Mouse (Mus musculus): Measurements from ENCODE around the gene Chdh. TPM values are rescaled to one million over a fixed set of nuclear protein-coding genes. Genes with fewer than 3 reads are reported as not detected.
A peak's percentile ranks its signal among the peaks of the same experiment; 100 is the strongest.

The Chdh gene
- polyA plus RNA-seq (2015; fragmentation: Nextera tagmentation; extraction: Ambion mirVana), result 0.52 and 1.7 TPM in 2 replicates

GRCm38 (mm10) chr14:30008733-30009575 lies at the start of gene Chdh, which contains the start of gene Il17rb:
TSS of gene Chdh (plus strand) at chr14:30009023.
TSS of gene Il17rb (minus strand) at chr14:30008896.
- Histone ChIP-seq H3K4me2 (peak within 1 kb of the TSS; percentile 93), H3K4me3 (replicated peaks) (peak within 1 kb of the TSS; percentile 42), H3K27me3 (replicated peaks) (peaks cover 21% of the 10 kb centered on the region), H3K9me3 (replicated peaks) (no peaks in the 10 kb centered on the region), H3K27ac (replicated peaks) (no peak within 1 kb of the TSS), H3K36me3 (no peaks in the 10 kb centered on the region), H3K9ac (replicated peaks) (peak within 1 kb of the TSS; percentile 43), H3K4me1 (peaks cover 16% of the 10 kb centered on the region)
- ATAC-seq (ENCODE audit: low FRiP score), result peak; percentile 63
- 7% methylated on average over 54 of the region's 54 CpGs for WGBS

DNA sequence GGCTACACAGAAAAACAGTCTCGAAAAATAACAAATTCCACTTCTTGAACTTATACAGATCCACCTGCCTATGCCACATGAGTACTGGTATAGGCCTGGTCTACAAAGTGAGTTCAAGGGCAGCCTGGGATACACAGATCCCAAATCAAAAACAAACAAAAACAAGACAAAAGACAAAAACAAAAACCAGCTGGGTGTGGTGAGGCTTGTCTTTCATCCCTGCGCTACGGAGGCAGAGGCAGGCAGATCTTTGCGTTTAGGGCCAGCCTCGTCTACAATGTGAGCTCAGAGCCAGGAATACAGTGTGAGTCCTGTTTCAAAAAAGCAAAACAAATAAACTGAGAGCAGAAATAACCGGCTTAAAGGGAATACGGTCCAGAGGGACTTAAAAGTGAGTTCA lies 41.2 kb upstream of the Chdh start:
- Histone ChIP-seq H3K9me3 (replicated peaks) (no peaks in the 10 kb centered on the region), H3K27me3 (replicated peaks) (peaks cover 3% of the 10 kb centered on the region; the same call in 1 of the 2 replicates), H3K9ac (replicated peaks) (peak overlapping the region; percentile 60), H3K4me1 (peaks cover 29% of the 10 kb centered on the region), H3K4me2 (peak overlapping the region; percentile 77), H3K4me3 (replicated peaks) (peak overlapping the region; percentile 79), H3K36me3 (peaks cover 24% of the 10 kb centered on the region), H3K27ac (replicated peaks) (peak overlapping the region; percentile 83)
- peak; percentile 10; the same call in 1 of the 2 replicates for ATAC-seq (ENCODE audit: low FRiP score)
- WGBS, result 66% methylated on average over 7 of the region's 7 CpGs

GRCm38 (mm10) chr14:29968075-29968821 lies 40.6 kb upstream of the Chdh start, which contains the start of gene Selenok:
TSS of gene Selenok (plus strand) at chr14:29968308.
- Histone ChIP-seq H3K4me3 (replicated peaks) (peak within 1 kb of the TSS; percentile 79), H3K4me2 (peak within 1 kb of the TSS; percentile 80), H3K9ac (replicated peaks) (peak within 1 kb of the TSS; percentile 75), H3K27me3 (replicated peaks) (peaks cover 3% of the 10 kb centered on the region; the same call in 1 of the 2 replicates), H3K4me1 (peaks cover 29% of the 10 kb centered on the region), H3K27ac (replicated peaks) (peak within 1 kb of the TSS; percentile 89), H3K36me3 (peaks cover 30% of the 10 kb centered on the region), H3K9me3 (replicated peaks) (no peaks in the 10 kb centered on the region)
- WGBS, result under 1% methylated on average over 49 of the region's 49 CpGs
- ATAC-seq (ENCODE audit: low FRiP score), result peak; percentile 100

- no peaks in the 10 kb centered on the region for H3K27me3 ChIP-seq (replicated peaks)
- H3K36me3 ChIP-seq, result peaks cover 57% of the 10 kb centered on the region
- H3K4me3 ChIP-seq (replicated peaks), result no peak overlapping the region
- 97% methylated on average over 7 of the region's 7 CpGs for WGBS
- no peak overlapping the region for H3K9ac ChIP-seq (replicated peaks)
- ATAC-seq (ENCODE audit: low FRiP score), result no peak
- H3K4me1 ChIP-seq, result peaks cover 29% of the 10 kb centered on the region
- no peak overlapping the region for H3K4me2 ChIP-seq
- H3K27ac ChIP-seq (replicated peaks), result no peak overlapping the region
- no peaks in the 10 kb centered on the region for H3K9me3 ChIP-seq (replicated peaks)
Observed at GRCm38 (mm10) chr14:29971446-29971845, 37.4 kb upstream of the Chdh start.

DNA sequence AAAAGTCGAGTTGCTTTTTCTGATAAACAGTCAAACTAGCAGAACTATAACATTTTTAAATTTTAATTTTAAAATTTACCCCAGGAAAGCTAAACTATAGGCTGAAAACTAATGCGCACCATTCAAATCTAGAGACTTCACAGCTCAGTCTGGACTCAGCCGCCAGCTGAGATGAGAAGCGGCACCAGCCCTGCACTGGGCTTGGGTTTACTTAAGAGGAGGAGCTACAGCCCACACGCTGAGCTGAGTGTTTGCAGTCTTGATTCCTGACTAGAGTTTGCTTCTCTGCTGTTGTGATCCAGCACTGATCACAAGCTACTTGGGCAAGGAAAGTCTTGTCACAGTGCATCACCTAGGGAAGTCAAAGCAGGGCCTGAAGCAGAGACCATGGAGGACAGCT lies 36.8 kb upstream of the Chdh start:
- Histone ChIP-seq H3K4me1 (peaks cover 29% of the 10 kb centered on the region), H3K9me3 (replicated peaks) (no peaks in the 10 kb centered on the region), H3K27ac (replicated peaks) (no peak overlapping the region), H3K36me3 (peaks cover 62% of the 10 kb centered on the region), H3K4me2 (no peak overlapping the region), H3K4me3 (replicated peaks) (no peak overlapping the region), H3K9ac (replicated peaks) (no peak overlapping the region), H3K27me3 (replicated peaks) (no peaks in the 10 kb centered on the region)
- WGBS, result 87% methylated on average over 5 of the region's 5 CpGs
- no peak for ATAC-seq (ENCODE audit: low FRiP score)

DNA sequence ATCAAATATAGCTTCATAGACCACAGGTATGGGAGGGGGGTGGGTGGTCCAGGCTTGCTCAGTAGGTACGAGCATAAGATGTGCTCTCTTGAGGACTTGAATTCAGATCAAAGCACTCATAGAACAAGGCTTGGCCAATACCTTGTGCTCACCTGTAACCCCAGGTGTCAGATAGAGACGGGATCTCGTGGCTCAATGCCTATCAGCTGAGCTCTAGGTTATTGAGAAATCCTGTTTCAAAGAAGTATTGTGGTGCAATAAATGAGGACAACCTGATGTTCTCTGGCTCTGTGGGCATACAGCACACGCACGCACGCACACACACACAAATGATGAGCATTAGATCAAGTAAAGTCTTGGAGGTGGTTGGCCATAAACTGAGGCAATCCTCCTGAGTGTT lies 31.9 kb upstream of the Chdh start:
- no peak for ATAC-seq (ENCODE audit: low FRiP score)
- Histone ChIP-seq H3K4me2 (no peak overlapping the region), H3K27ac (replicated peaks) (no peak overlapping the region), H3K4me1 (peaks cover 11% of the 10 kb centered on the region), H3K9me3 (replicated peaks) (no peaks in the 10 kb centered on the region), H3K36me3 (peaks cover 65% of the 10 kb centered on the region), H3K27me3 (replicated peaks) (no peaks in the 10 kb centered on the region), H3K9ac (replicated peaks) (no peak overlapping the region), H3K4me3 (replicated peaks) (no peak overlapping the region)
- WGBS, result 95% methylated on average over 6 of the region's 6 CpGs

- Histone ChIP-seq H3K4me2 (peak within 1 kb of the TSS; percentile 71), H3K36me3 (peaks cover 65% of the 10 kb centered on the region), H3K27me3 (replicated peaks) (no peaks in the 10 kb centered on the region), H3K4me1 (peaks cover 11% of the 10 kb centered on the region), H3K4me3 (replicated peaks) (peak within 1 kb of the TSS; percentile 87), H3K9me3 (replicated peaks) (no peaks in the 10 kb centered on the region), H3K27ac (replicated peaks) (peak within 1 kb of the TSS; percentile 93), H3K9ac (replicated peaks) (peak within 1 kb of the TSS; percentile 92)
- WGBS, result 2% methylated on average over 43 of the region's 44 CpGs
- peak; percentile 92 for ATAC-seq (ENCODE audit: low FRiP score)
Observed at GRCm38 (mm10) chr14:29978254-29979204, 30.3 kb upstream of the Chdh start, which contains the start of gene Actr8. TSS of gene Actr8 (plus strand) at chr14:29978337.

- Histone ChIP-seq H3K27ac (replicated peaks) (no peak overlapping the region), H3K36me3 (peaks cover 66% of the 10 kb centered on the region)
- 96% methylated on average over 10 of the region's 10 CpGs for WGBS
Observed at GRCm38 (mm10) chr14:29980447-29981205, 28.2 kb upstream of the Chdh start.

GRCm38 (mm10) chr14:29986096-29986495 lies 22.7 kb upstream of the Chdh start:
- peaks cover 100% of the 10 kb centered on the region for H3K36me3 ChIP-seq
- H3K4me2 ChIP-seq, result no peak overlapping the region
- no peaks in the 10 kb centered on the region for H3K27me3 ChIP-seq (replicated peaks)
- no peak overlapping the region for H3K9ac ChIP-seq (replicated peaks)
- H3K9me3 ChIP-seq (replicated peaks), result no peaks in the 10 kb centered on the region
- no peak overlapping the region for H3K4me3 ChIP-seq (replicated peaks)
- no peak for ATAC-seq (ENCODE audit: low FRiP score)
- 98% methylated on average over 4 of the region's 4 CpGs for WGBS
- H3K4me1 ChIP-seq, result no peaks in the 10 kb centered on the region
- H3K27ac ChIP-seq (replicated peaks), result no peak overlapping the region

More at GRCm38 (mm10) chr14:29980447-29981205, 28.2 kb upstream of the Chdh start:
- H3K9me3 ChIP-seq (replicated peaks), result no peaks in the 10 kb centered on the region
- H3K4me2 ChIP-seq, result no peak overlapping the region
- no peak overlapping the region for H3K4me3 ChIP-seq (replicated peaks)
- H3K9ac ChIP-seq (replicated peaks), result no peak overlapping the region
- no peaks in the 10 kb centered on the region for H3K27me3 ChIP-seq (replicated peaks)
- H3K4me1 ChIP-seq, result peaks cover 11% of the 10 kb centered on the region
- no peak for ATAC-seq (ENCODE audit: low FRiP score)

- Histone ChIP-seq H3K4me3 (replicated peaks) (no peak overlapping the region), H3K9me3 (replicated peaks) (no peaks in the 10 kb centered on the region), H3K9ac (replicated peaks) (no peak overlapping the region), H3K27me3 (replicated peaks) (no peaks in the 10 kb centered on the region), H3K27ac (replicated peaks) (no peak overlapping the region), H3K4me2 (no peak overlapping the region), H3K36me3 (peaks cover 100% of the 10 kb centered on the region), H3K4me1 (no peaks in the 10 kb centered on the region)
- no peak for ATAC-seq (ENCODE audit: low FRiP score)
- 93% methylated on average over 6 of the region's 6 CpGs for WGBS
Observed at GRCm38 (mm10) chr14:29987276-29987675, 21.5 kb upstream of the Chdh start.

All from neural tube, embryonic 15.5 days (tissue).